Mouse (Mus musculus): ENCODE data around the gene Mdga2. TPM values are rescaled to one million over a fixed set of nuclear protein-coding genes. Genes with fewer than 3 reads are reported as not detected.
A peak's percentile ranks its signal among the peaks of the same experiment; 100 is the strongest.

The Mdga2 gene
- polyA plus RNA-seq, 1 experiment from 2014 or later: 41.2 TPM

GRCm38 (mm10) chr12:67140131-67140530 is 82.2 kb downstream of the Mdga2 start:
- ATAC-seq (replicated peaks): no peak
- Histone ChIP-seq H3K9me3 (no peaks in the 10 kb centered on the region), H3K4me2 (no peak overlapping the region), H3K27ac (no peak overlapping the region), H3K4me1 (no peaks in the 10 kb centered on the region), H3K36me3 (replicated peaks) (no peaks in the 10 kb centered on the region), H3K27me3 (replicated peaks) (no peaks in the 10 kb centered on the region), H3K9ac (no peak overlapping the region), H3K4me3 (no peak overlapping the region)
- 87% methylated on average over 3 of the region's 3 CpGs for WGBS

GRCm38 (mm10) chr12:67127457-67127856 is 94.9 kb downstream of the Mdga2 start:
- WGBS: 83% methylated on average over 2 of the region's 2 CpGs
- ATAC-seq (replicated peaks): no peak
- H3K27ac ChIP-seq: no peak overlapping the region

GRCm38 (mm10) chr12:67123874-67124273 is 98.5 kb downstream of the Mdga2 start:
- H3K27ac ChIP-seq: no peak overlapping the region
- WGBS: 63% methylated on average over 3 of the region's 3 CpGs
- no peaks in the 10 kb centered on the region for H3K9me3 ChIP-seq
- no peaks in the 10 kb centered on the region for H3K4me1 ChIP-seq
- no peak overlapping the region for H3K4me3 ChIP-seq
- no peaks in the 10 kb centered on the region for H3K27me3 ChIP-seq (replicated peaks)
- no peaks in the 10 kb centered on the region for H3K36me3 ChIP-seq (replicated peaks)
- no peak overlapping the region for H3K4me2 ChIP-seq
- no peak for ATAC-seq (replicated peaks)
- H3K9ac ChIP-seq: no peak overlapping the region

More at GRCm38 (mm10) chr12:67127457-67127856, 94.9 kb downstream of the Mdga2 start:
- H3K4me1 ChIP-seq: no peaks in the 10 kb centered on the region
- H3K4me2 ChIP-seq: no peak overlapping the region
- no peaks in the 10 kb centered on the region for H3K27me3 ChIP-seq (replicated peaks)
- no peak overlapping the region for H3K9ac ChIP-seq
- H3K36me3 ChIP-seq (replicated peaks): no peaks in the 10 kb centered on the region
- no peaks in the 10 kb centered on the region for H3K9me3 ChIP-seq
- no peak overlapping the region for H3K4me3 ChIP-seq

- Histone ChIP-seq H3K27ac (no peak overlapping the region), H3K9ac (no peak overlapping the region), H3K36me3 (replicated peaks) (no peaks in the 10 kb centered on the region), H3K4me2 (no peak overlapping the region), H3K4me1 (no peaks in the 10 kb centered on the region), H3K27me3 (replicated peaks) (no peaks in the 10 kb centered on the region), H3K9me3 (no peaks in the 10 kb centered on the region), H3K4me3 (no peak overlapping the region)
- no peak for ATAC-seq (replicated peaks)
- WGBS: 85% methylated on average over 6 of the region's 6 CpGs
Measured at GRCm38 (mm10) chr12:67118652-67119515, 103.5 kb downstream of the Mdga2 start.

- H3K9me3 ChIP-seq: no peaks in the 10 kb centered on the region
- ATAC-seq (replicated peaks): no peak
- no peak overlapping the region for H3K27ac ChIP-seq
- no peaks in the 10 kb centered on the region for H3K36me3 ChIP-seq (replicated peaks)
- H3K4me3 ChIP-seq: no peak overlapping the region
- H3K4me1 ChIP-seq: 0 out of 2 replicates have a peak, but pooled peaks cover 2% of the 10 kb centered on the region
- H3K4me2 ChIP-seq: no peak overlapping the region
- WGBS: 85% methylated on average over 3 of the region's 3 CpGs
- no peak overlapping the region for H3K9ac ChIP-seq
- no peaks in the 10 kb centered on the region for H3K27me3 ChIP-seq (replicated peaks)
Measured at GRCm38 (mm10) chr12:67104171-67104570, 118.2 kb downstream of the Mdga2 start.

GRCm38 (mm10) chr12:67094414-67094813 is 127.9 kb downstream of the Mdga2 start:
- no peak for ATAC-seq (replicated peaks)
- no peak overlapping the region for H3K4me3 ChIP-seq
- H3K4me1 ChIP-seq: no peaks in the 10 kb centered on the region
- no peak overlapping the region for H3K27ac ChIP-seq
- H3K9me3 ChIP-seq: no peaks in the 10 kb centered on the region
- no peak overlapping the region for H3K9ac ChIP-seq
- H3K4me2 ChIP-seq: no peak overlapping the region
- H3K27me3 ChIP-seq (replicated peaks): no peaks in the 10 kb centered on the region
- H3K36me3 ChIP-seq (replicated peaks): no peaks in the 10 kb centered on the region

- Histone ChIP-seq H3K27me3 (replicated peaks) (no peaks in the 10 kb centered on the region), H3K9me3 (no peaks in the 10 kb centered on the region), H3K9ac (no peak overlapping the region), H3K4me3 (no peak overlapping the region), H3K27ac (no peak overlapping the region), H3K4me1 (no peaks in the 10 kb centered on the region), H3K36me3 (replicated peaks) (no peaks in the 10 kb centered on the region), H3K4me2 (no peak overlapping the region)
- no peak for ATAC-seq (replicated peaks)
- WGBS: 52% methylated on average over 2 of the region's 2 CpGs
Measured at GRCm38 (mm10) chr12:67090420-67090965, 131.9 kb downstream of the Mdga2 start.

- Histone ChIP-seq H3K4me1 (no peaks in the 10 kb centered on the region), H3K27me3 (replicated peaks) (no peaks in the 10 kb centered on the region), H3K36me3 (replicated peaks) (no peaks in the 10 kb centered on the region), H3K9ac (no peak overlapping the region), H3K4me3 (no peak overlapping the region), H3K4me2 (no peak overlapping the region), H3K9me3 (no peaks in the 10 kb centered on the region), H3K27ac (no peak overlapping the region)
- peak; percentile 90 for ATAC-seq (replicated peaks)
- WGBS: 61% methylated on average over 19 of the region's 19 CpGs
Measured at GRCm38 (mm10) chr12:67059136-67060014, 163.0 kb downstream of the Mdga2 start.

- no peaks in the 10 kb centered on the region for H3K27me3 ChIP-seq (replicated peaks)
- no peaks in the 10 kb centered on the region for H3K36me3 ChIP-seq (replicated peaks)
- no peak overlapping the region for H3K27ac ChIP-seq
- H3K4me3 ChIP-seq: no peak overlapping the region
- no peak overlapping the region for H3K4me2 ChIP-seq
- H3K9me3 ChIP-seq: no peaks in the 10 kb centered on the region
- no peak overlapping the region for H3K9ac ChIP-seq
- 89% methylated on average over 3 of the region's 3 CpGs for WGBS
- ATAC-seq (replicated peaks): no peak
- H3K4me1 ChIP-seq: no peaks in the 10 kb centered on the region
Measured at GRCm38 (mm10) chr12:67056621-67057020, 165.7 kb downstream of the Mdga2 start.

- ATAC-seq (replicated peaks): peak; percentile 67; the same call in 1 of the 2 replicates
- Histone ChIP-seq H3K4me2 (no peak overlapping the region), H3K27me3 (replicated peaks) (no peaks in the 10 kb centered on the region)
Measured at GRCm38 (mm10) chr12:67045099-67045750, 177.1 kb downstream of the Mdga2 start.

GRCm38 (mm10) chr12:67041865-67042264 is 180.5 kb downstream of the Mdga2 start:
- Histone ChIP-seq H3K9me3 (no peaks in the 10 kb centered on the region), H3K9ac (no peak overlapping the region), H3K4me3 (no peak overlapping the region), H3K4me2 (no peak overlapping the region), H3K27me3 (replicated peaks) (no peaks in the 10 kb centered on the region), H3K36me3 (replicated peaks) (no peaks in the 10 kb centered on the region), H3K4me1 (no peaks in the 10 kb centered on the region; the same call in 1 of the 2 replicates), H3K27ac (no peak overlapping the region)
- 90% methylated on average over 4 of the region's 4 CpGs for WGBS
- no peak for ATAC-seq (replicated peaks)

More at GRCm38 (mm10) chr12:67045099-67045750, 177.1 kb downstream of the Mdga2 start:
- no peaks in the 10 kb centered on the region for H3K36me3 ChIP-seq (replicated peaks)
- 49% methylated on average over 8 of the region's 8 CpGs for WGBS
- no peaks in the 10 kb centered on the region; the same call in 1 of the 2 replicates for H3K4me1 ChIP-seq
- H3K9ac ChIP-seq: no peak overlapping the region
- no peaks in the 10 kb centered on the region for H3K9me3 ChIP-seq
- no peak overlapping the region for H3K27ac ChIP-seq
- no peak overlapping the region for H3K4me3 ChIP-seq
